Mouse (Mus musculus): Measurements from ENCODE around the gene Retreg3.
"Not testable (repeated sequence)": the region's sequence is repeated elsewhere in the genome, so short reads cannot be mapped to it uniquely, and the experiment has no call there.

Retreg3 gene

GRCm38 (mm10) chr11:101119761-101120544 lies at the start of gene Retreg3, which contains the start of gene Tubg1:
TSS of gene Retreg3 (minus strand) at chr11:101119893.
TSS of gene Tubg1 (plus strand) at chr11:101119938.
- DNase-seq (ENCODE audit: extremely low read depth, low read depth), result peak; percentile 96

GRCm38 (mm10) chr11:101168301-101168980 lies 48.7 kb upstream of the Retreg3 start:
- DNase-seq (ENCODE audit: extremely low read depth, low read depth), result no peak

GRCm38 (mm10) chr11:101167963-101168300 lies 48.2 kb upstream of the Retreg3 start:
- DNase-seq (ENCODE audit: extremely low read depth, low read depth), result no peak

- no peak for DNase-seq (ENCODE audit: extremely low read depth, low read depth)
Observed at GRCm38 (mm10) chr11:101167211-101167962, 47.7 kb upstream of the Retreg3 start.

GRCm38 (mm10) chr11:101166357-101166756 lies 46.7 kb upstream of the Retreg3 start:
- DNase-seq (ENCODE audit: extremely low read depth, low read depth), result no peak

- DNase-seq (ENCODE audit: extremely low read depth, low read depth), result no peak
Observed at GRCm38 (mm10) chr11:101164677-101165580, 45.2 kb upstream of the Retreg3 start.

- no peak for DNase-seq (ENCODE audit: extremely low read depth, low read depth)
Observed at GRCm38 (mm10) chr11:101164351-101164665, 44.6 kb upstream of the Retreg3 start.

GRCm38 (mm10) chr11:101163476-101164350 lies 44.0 kb upstream of the Retreg3 start:
- DNase-seq (ENCODE audit: extremely low read depth, low read depth), result no peak

- DNase-seq (ENCODE audit: extremely low read depth, low read depth), result no peak
Observed at GRCm38 (mm10) chr11:101162772-101163171, 43.1 kb upstream of the Retreg3 start.

GRCm38 (mm10) chr11:101162301-101162700 lies 42.6 kb upstream of the Retreg3 start:
- no peak for DNase-seq (ENCODE audit: extremely low read depth, low read depth)

GRCm38 (mm10) chr11:101161551-101161950 lies 41.9 kb upstream of the Retreg3 start:
- no peak for DNase-seq (ENCODE audit: extremely low read depth, low read depth)

GRCm38 (mm10) chr11:101160981-101161505 lies 41.4 kb upstream of the Retreg3 start:
- not testable (repeated sequence) for DNase-seq (ENCODE audit: extremely low read depth, low read depth)

- DNase-seq (ENCODE audit: extremely low read depth, low read depth), result not testable (repeated sequence)
Observed at GRCm38 (mm10) chr11:101160151-101160550, 40.5 kb upstream of the Retreg3 start.

GRCm38 (mm10) chr11:101155728-101156371 lies 36.2 kb upstream of the Retreg3 start, which contains the start of gene Tubg2:
TSS of gene Tubg2 (plus strand) at chr11:101155907.
- no peak for DNase-seq (ENCODE audit: extremely low read depth, low read depth)

GRCm38 (mm10) chr11:101155151-101155550 lies 35.5 kb upstream of the Retreg3 start:
- DNase-seq (ENCODE audit: extremely low read depth, low read depth), result no peak

- DNase-seq (ENCODE audit: extremely low read depth, low read depth), result no peak
Observed at GRCm38 (mm10) chr11:101154648-101155047, 35.0 kb upstream of the Retreg3 start.

- no peak for DNase-seq (ENCODE audit: extremely low read depth, low read depth)
Observed at GRCm38 (mm10) chr11:101152825-101153224, 33.1 kb upstream of the Retreg3 start.

- DNase-seq (ENCODE audit: extremely low read depth, low read depth), result no peak
Observed at GRCm38 (mm10) chr11:101151063-101151462, 31.4 kb upstream of the Retreg3 start.
